Mouse (Mus musculus) neural tube, embryonic 13.5 days (tissue): Measurements from ENCODE around the gene Adh5. TPM values are rescaled to one million over a fixed set of nuclear protein-coding genes. Genes with fewer than 3 reads are reported as not detected.

Source experiments
- ATAC-seq: fragments of 200-750 bp; cut with Nextera tagmentation; 2 replicates; pipeline ENCODE4 v1.8.0; 2017; ENCODE audit warnings: low read depth, mild to moderate bottlenecking, moderate TSS enrichment, moderate library complexity
- H3K27ac ChIP-seq: fragments of 300-500 bp; sonication (generic); replicated peaks from 2 replicates; pipeline ENCODE4 v1.5.1; 2015; ENCODE audit warnings: moderate library complexity, mild to moderate bottlenecking, inconsistent platforms
- H3K27me3 ChIP-seq: fragments of 300-500 bp; sonication (generic); 2 replicates; pipeline ENCODE4 v1.6.1; 2015; ENCODE audit warnings: mild to moderate bottlenecking, inconsistent platforms
- H3K36me3 ChIP-seq: fragments of 300-500 bp; sonication (generic); 2 replicates; pipeline ENCODE4 v1.6.1; 2015; ENCODE audit warnings: mild to moderate bottlenecking, inconsistent platforms
- H3K4me1 ChIP-seq: fragments of 300-500 bp; sonication (generic); replicated peaks from 2 replicates; pipeline ENCODE4 v1.6.1; 2015; ENCODE audit warnings: inconsistent platforms
- H3K4me2 ChIP-seq: fragments of 300-500 bp; sonication (generic); 2 replicates; pipeline ENCODE4 v1.6.1; 2015; ENCODE audit warnings: inconsistent platforms, mild to moderate bottlenecking, moderate library complexity
- H3K4me3 ChIP-seq: fragments of 300-500 bp; sonication (generic); 2 replicates; pipeline ENCODE4 v1.5.1; 2015; ENCODE audit warnings: mild to moderate bottlenecking, inconsistent platforms
- H3K9ac ChIP-seq: fragments of 300-500 bp; sonication (generic); 2 replicates; pipeline ENCODE4 v1.6.1; 2015; ENCODE audit warnings: moderate library complexity, mild to moderate bottlenecking, inconsistent platforms
- H3K9me3 ChIP-seq: fragments of 300-500 bp; sonication (generic); 2 replicates; pipeline ENCODE4 v1.6.1; 2016; ENCODE audit warnings: inconsistent platforms
- WGBS: fragments of 180-500 bp; shearing (Covaris S2); methylation state at CpG from one replicate; pipeline ENCODE4 v1.1.7; 2015; 5-methylcytosine and 5-hydroxymethylcytosine counted together
- polyA plus RNA-seq: library from polyadenylated mRNA; unstranded; fragments of >200 nt; fragmentation: Nextera tagmentation; extraction: Ambion mirVana; gene quantifications from 2 replicates; pipeline ENCODE4 v1.2.1, GENCODE M21; 2015

The Adh5 gene
- polyA plus RNA-seq, 1 experiment from 2014 or later: 218 TPM

DNA sequence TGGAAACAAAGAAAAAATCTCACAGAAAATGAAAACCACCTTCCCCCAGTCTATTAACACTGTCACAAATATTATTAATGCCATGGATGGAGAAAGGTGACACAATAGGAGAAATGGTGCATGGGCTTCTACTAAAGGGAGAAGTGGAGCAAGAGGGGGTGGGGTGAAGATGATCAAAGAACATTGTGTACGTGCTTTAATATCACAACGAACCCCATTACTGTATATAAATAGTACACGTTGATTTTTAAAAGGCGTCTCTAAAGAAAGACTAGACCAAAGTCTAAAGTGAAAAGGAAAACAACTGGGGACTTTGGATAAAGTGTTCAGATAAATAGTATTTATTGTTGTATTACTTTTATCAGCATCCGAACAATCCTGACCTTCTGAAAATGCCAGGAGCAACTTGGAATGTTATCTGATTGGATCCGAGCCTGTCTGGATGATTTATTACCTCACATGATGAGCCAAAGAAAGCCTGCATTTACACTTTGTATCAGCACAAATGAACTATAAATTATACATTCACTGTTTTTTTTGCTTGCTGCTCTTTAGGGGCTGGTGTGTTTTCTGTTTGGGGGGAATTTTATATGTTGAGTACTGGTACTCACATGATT, 12.4 kb upstream of the Adh5 start:
- Histone ChIP-seq H3K4me1 (no peaks in the 10 kb centered on the region), H3K9me3 (no peaks in the 10 kb centered on the region), H3K4me2 (no peak overlapping the region), H3K9ac (no peak overlapping the region), H3K36me3 (no peaks in the 10 kb centered on the region), H3K4me3 (no peak overlapping the region), H3K27ac (no peak overlapping the region), H3K27me3 (no peaks in the 10 kb centered on the region)
- ATAC-seq: no peak
- WGBS: 80% methylated on average over 6 of the region's 6 CpGs

- H3K9ac ChIP-seq: no peak overlapping the region
- no peak for ATAC-seq
- no peaks in the 10 kb centered on the region for H3K4me1 ChIP-seq
- H3K9me3 ChIP-seq: no peaks in the 10 kb centered on the region
- H3K4me3 ChIP-seq: no peak overlapping the region
- 73% methylated on average over 2 of the region's 2 CpGs for WGBS
- H3K27me3 ChIP-seq: no peaks in the 10 kb centered on the region
- H3K4me2 ChIP-seq: no peak overlapping the region
- H3K36me3 ChIP-seq: no peaks in the 10 kb centered on the region
- no peak overlapping the region for H3K27ac ChIP-seq
Measured at GRCm38 (mm10) chr3:138431835-138432234, 11.1 kb upstream of the Adh5 start.

GRCm38 (mm10) chr3:138438716-138439115, 4.2 kb upstream of the Adh5 start:
- ATAC-seq: no peak
- Histone ChIP-seq H3K4me3 (no peak overlapping the region), H3K4me1 (peaks cover 9% of the 10 kb centered on the region), H3K9ac (no peak overlapping the region), H3K27ac (no peak overlapping the region), H3K27me3 (no peaks in the 10 kb centered on the region), H3K36me3 (no peaks in the 10 kb centered on the region), H3K9me3 (no peaks in the 10 kb centered on the region), H3K4me2 (no peak overlapping the region)
- 93% methylated on average over 3 of the region's 3 CpGs for WGBS

GRCm38 (mm10) chr3:138442203-138442602, 690 bp upstream of the Adh5 start:
- H3K27me3 ChIP-seq: no peaks in the 10 kb centered on the region
- H3K9ac ChIP-seq: peak overlapping the region; percentile 77
- peak; percentile 3 for ATAC-seq
- H3K36me3 ChIP-seq: peaks cover 23% of the 10 kb centered on the region
- no peaks in the 10 kb centered on the region for H3K9me3 ChIP-seq
- peak overlapping the region; percentile 90 for H3K27ac ChIP-seq
- H3K4me3 ChIP-seq: peak overlapping the region; percentile 86
- H3K4me2 ChIP-seq: peak overlapping the region; percentile 82
- under 1% methylated on average over 9 of the region's 9 CpGs for WGBS
- H3K4me1 ChIP-seq: peaks cover 30% of the 10 kb centered on the region

DNA sequence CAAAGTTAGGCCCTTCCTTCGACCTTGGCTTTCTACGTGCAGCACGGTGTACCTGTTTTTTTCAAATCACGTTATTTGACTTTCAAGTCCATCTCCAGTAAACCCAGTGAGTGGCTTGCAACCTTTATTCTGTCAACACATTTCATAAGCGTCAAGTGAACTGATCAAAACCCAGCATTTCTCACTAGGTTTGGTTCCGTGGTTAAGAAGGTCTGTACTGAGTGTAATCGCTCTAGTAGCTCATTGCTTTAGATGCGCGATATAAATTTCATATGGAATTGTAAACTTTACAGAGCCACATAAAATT, 525 bp downstream of the Adh5 start:
- Histone ChIP-seq H3K4me1 (peaks cover 30% of the 10 kb centered on the region), H3K9ac (peak overlapping the region; percentile 89), H3K27me3 (no peaks in the 10 kb centered on the region), H3K27ac (peak overlapping the region; percentile 90), H3K36me3 (peaks cover 35% of the 10 kb centered on the region), H3K4me3 (peak overlapping the region; percentile 86), H3K9me3 (no peaks in the 10 kb centered on the region), H3K4me2 (peak overlapping the region; percentile 82)
- no peak for ATAC-seq
- WGBS: 3% methylated on average over 9 of the region's 9 CpGs

- ATAC-seq: no peak
- H3K4me2 ChIP-seq: no peak overlapping the region
- WGBS: 71% methylated on average over 12 of the region's 12 CpGs
- no peak overlapping the region for H3K4me3 ChIP-seq
- no peak overlapping the region for H3K9ac ChIP-seq
- no peak overlapping the region for H3K27ac ChIP-seq
- no peaks in the 10 kb centered on the region for H3K27me3 ChIP-seq
- H3K4me1 ChIP-seq: peaks cover 25% of the 10 kb centered on the region
- H3K36me3 ChIP-seq: peaks cover 79% of the 10 kb centered on the region
- H3K9me3 ChIP-seq: no peaks in the 10 kb centered on the region
Measured at GRCm38 (mm10) chr3:138448077-138448860, 5.4 kb downstream of the Adh5 start.

GRCm38 (mm10) chr3:138452169-138452568, 9.3 kb downstream of the Adh5 start:
- 89% methylated on average over 10 of the region's 10 CpGs for WGBS
- peaks cover 94% of the 10 kb centered on the region for H3K36me3 ChIP-seq
- no peaks in the 10 kb centered on the region for H3K4me1 ChIP-seq
- no peak for ATAC-seq
- no peaks in the 10 kb centered on the region for H3K9me3 ChIP-seq
- H3K9ac ChIP-seq: no peak overlapping the region
- no peak overlapping the region for H3K4me2 ChIP-seq
- H3K27ac ChIP-seq: no peak overlapping the region
- H3K27me3 ChIP-seq: no peaks in the 10 kb centered on the region
- H3K4me3 ChIP-seq: no peak overlapping the region

GRCm38 (mm10) chr3:138454234-138454633, 11.3 kb downstream of the Adh5 start:
- no peak overlapping the region for H3K4me2 ChIP-seq
- ATAC-seq: no peak
- H3K27me3 ChIP-seq: no peaks in the 10 kb centered on the region
- WGBS: 95% methylated on average over 1 of the region's 1 CpGs
- no peaks in the 10 kb centered on the region for H3K9me3 ChIP-seq
- H3K36me3 ChIP-seq: peaks cover 95% of the 10 kb centered on the region
- no peak overlapping the region for H3K9ac ChIP-seq
- H3K27ac ChIP-seq: no peak overlapping the region
- H3K4me3 ChIP-seq: no peak overlapping the region
- H3K4me1 ChIP-seq: no peaks in the 10 kb centered on the region

DNA sequence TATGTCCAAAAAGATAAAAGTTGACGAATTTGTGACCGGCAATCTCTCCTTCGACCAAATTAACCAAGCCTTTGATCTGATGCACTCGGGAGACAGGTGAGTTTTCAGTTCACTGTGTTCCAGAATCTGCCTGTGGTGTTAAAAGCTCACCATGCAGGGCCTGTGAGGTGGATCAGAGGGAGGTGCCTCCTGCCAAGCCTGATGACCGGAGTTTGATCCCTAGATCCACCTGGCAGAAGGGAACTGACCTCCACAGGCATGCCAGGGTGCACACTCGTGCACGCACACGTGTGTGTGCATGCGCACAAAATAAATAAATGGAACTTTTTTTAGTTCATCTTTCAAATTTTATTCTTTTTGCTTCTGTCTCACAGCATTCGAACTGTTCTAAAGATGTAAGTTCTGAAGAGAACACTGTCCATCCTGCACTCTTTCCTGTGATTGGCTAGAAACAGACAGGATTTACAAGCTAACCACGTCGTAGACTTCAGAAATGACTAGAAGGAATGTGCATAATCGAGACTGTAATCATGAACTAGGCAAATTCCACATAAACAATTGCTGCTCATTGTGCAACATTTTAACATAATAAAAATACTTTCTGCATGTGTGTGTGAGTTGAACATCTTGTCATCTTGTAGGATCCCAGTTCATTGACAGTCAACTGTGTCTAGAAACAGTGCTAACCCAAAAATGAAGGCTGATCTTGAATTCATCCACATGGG, 12.0 kb downstream of the Adh5 start:
- Histone ChIP-seq H3K4me1 (no peaks in the 10 kb centered on the region), H3K9me3 (no peaks in the 10 kb centered on the region), H3K27me3 (no peaks in the 10 kb centered on the region), H3K4me3 (no peak overlapping the region), H3K9ac (no peak overlapping the region), H3K36me3 (peaks cover 95% of the 10 kb centered on the region), H3K27ac (no peak overlapping the region), H3K4me2 (no peak overlapping the region)
- ATAC-seq: no peak
- 92% methylated on average over 13 of the region's 13 CpGs for WGBS

DNA sequence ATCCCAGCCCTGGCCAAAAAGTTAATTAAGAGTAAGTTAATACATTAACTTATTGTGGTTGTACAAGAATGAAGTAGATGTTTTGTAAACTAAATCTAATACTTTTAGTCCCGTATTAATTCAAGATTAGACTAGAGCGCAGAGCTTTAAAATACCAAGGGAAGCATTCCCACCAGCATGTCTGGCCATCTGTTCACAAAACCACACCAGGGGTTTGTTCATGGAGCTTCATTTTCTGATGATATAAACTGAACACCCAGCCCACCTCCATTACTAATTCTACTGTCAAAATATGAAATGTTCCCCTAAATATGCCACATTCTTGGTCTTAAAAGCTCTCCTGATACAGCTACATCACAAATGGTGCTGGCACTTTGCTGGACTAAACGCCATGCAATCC, 15.5 kb downstream of the Adh5 start:
- no peak overlapping the region for H3K9ac ChIP-seq
- no peak for ATAC-seq
- no peak overlapping the region for H3K4me2 ChIP-seq
- peaks cover 85% of the 10 kb centered on the region for H3K36me3 ChIP-seq
- no peak overlapping the region for H3K27ac ChIP-seq
- no peaks in the 10 kb centered on the region for H3K9me3 ChIP-seq
- WGBS: 91% methylated on average over 3 of the region's 3 CpGs
- H3K4me3 ChIP-seq: no peak overlapping the region
- no peaks in the 10 kb centered on the region for H3K4me1 ChIP-seq
- H3K27me3 ChIP-seq: no peaks in the 10 kb centered on the region

- Histone ChIP-seq H3K4me3 (no peak overlapping the region), H3K4me1 (no peaks in the 10 kb centered on the region), H3K4me2 (no peak overlapping the region), H3K27ac (no peak overlapping the region), H3K9ac (no peak overlapping the region), H3K27me3 (no peaks in the 10 kb centered on the region), H3K36me3 (peaks cover 84% of the 10 kb centered on the region), H3K9me3 (no peaks in the 10 kb centered on the region)
- WGBS: 82% methylated on average over 13 of the region's 13 CpGs
- ATAC-seq: peak; percentile 24; the same call in 1 of the 2 replicates
Measured at GRCm38 (mm10) chr3:138460260-138460659, 17.4 kb downstream of the Adh5 start.

- Histone ChIP-seq H3K27me3 (no peaks in the 10 kb centered on the region), H3K27ac (no peak overlapping the region), H3K4me2 (no peak overlapping the region), H3K9me3 (no peaks in the 10 kb centered on the region), H3K4me1 (no peaks in the 10 kb centered on the region), H3K36me3 (peaks cover 83% of the 10 kb centered on the region), H3K4me3 (no peak overlapping the region), H3K9ac (no peak overlapping the region)
- 75% methylated on average over 3 of the region's 3 CpGs for WGBS
- no peak for ATAC-seq
Measured at GRCm38 (mm10) chr3:138461832-138462231, 18.9 kb downstream of the Adh5 start.
